Mouse (Mus musculus) left cerebral cortex, postnatal 4 days (tissue): ENCODE data around the gene Dnaja3. TPM values are rescaled to one million over a fixed set of nuclear protein-coding genes. Genes with fewer than 3 reads are reported as not detected.

Experiments used
- DNase-seq: peaks from one replicate; pipeline ENCODE4 v3.0.0-alpha.2; 2022
- intact Hi-C: fragments of 180-260 bp; cut with DNase I; formaldehyde crosslinking; loops from one replicate; pipeline ENCODE4 v1.15.1; 2025
- total RNA-seq, 2 experiments: library from RNA; stranded (reverse); gene quantifications; 2 replicates each; pipeline ENCODE4 v1.2.3; 2021

Dnaja3 gene
- total RNA-seq, 2 experiments from 2014 or later, result 40.0 to 40.2 TPM

- intact Hi-C loops, result no loop called here
- no peak for DNase-seq
Measured at GRCm38 (mm10) chr16:4640267-4641005, 647 bp downstream of the Dnaja3 start.

GRCm38 (mm10) chr16:4641119-4641838 lies 1.5 kb downstream of the Dnaja3 start:
- intact Hi-C loops, result no loop called here
- no peak for DNase-seq

- DNase-seq, result no peak
- intact Hi-C loops, result no loop called here
Measured at GRCm38 (mm10) chr16:4642190-4642589, 2.4 kb downstream of the Dnaja3 start.

GRCm38 (mm10) chr16:4642937-4643336 lies 3.1 kb downstream of the Dnaja3 start:
- DNase-seq, result no peak
- intact Hi-C loops, result no loop called here

GRCm38 (mm10) chr16:4643670-4644419 lies 4.1 kb downstream of the Dnaja3 start:
- peak; percentile 89 for DNase-seq
- intact Hi-C loops, result no loop called here

- no peak for DNase-seq
- intact Hi-C loops, result no loop called here
Measured at GRCm38 (mm10) chr16:4645867-4646266, 6.1 kb downstream of the Dnaja3 start.

- intact Hi-C loops, result no loop called here
- no peak for DNase-seq
Measured at GRCm38 (mm10) chr16:4646831-4647230, 7.0 kb downstream of the Dnaja3 start.

GRCm38 (mm10) chr16:4647651-4648141 lies 7.9 kb downstream of the Dnaja3 start:
- peak; percentile 39 for DNase-seq
- intact Hi-C loops, result no loop called here

- intact Hi-C loops, result no loop called here
Measured at GRCm38 (mm10) chr16:4648416-4649023, 8.7 kb downstream of the Dnaja3 start.

GRCm38 (mm10) chr16:4649211-4649610 lies 9.4 kb downstream of the Dnaja3 start:
- no peak for DNase-seq
- intact Hi-C loops, result no loop called here

More at GRCm38 (mm10) chr16:4648416-4649023, 8.7 kb downstream of the Dnaja3 start:
- peak; percentile 65 for DNase-seq

- no peak for DNase-seq
- intact Hi-C loops, result no loop called here
Measured at GRCm38 (mm10) chr16:4649692-4650091, 9.9 kb downstream of the Dnaja3 start.

GRCm38 (mm10) chr16:4650161-4650560 lies 10.4 kb downstream of the Dnaja3 start:
- intact Hi-C loops, result no loop called here
- no peak for DNase-seq

GRCm38 (mm10) chr16:4651081-4651480 lies 11.3 kb downstream of the Dnaja3 start:
- no peak for DNase-seq
- intact Hi-C loops, result no loop called here

GRCm38 (mm10) chr16:4651624-4652023 lies 11.8 kb downstream of the Dnaja3 start:
- intact Hi-C loops, result no loop called here
- no peak for DNase-seq

- intact Hi-C loops, result no loop called here
Measured at GRCm38 (mm10) chr16:4652707-4653416, 13.1 kb downstream of the Dnaja3 start.

GRCm38 (mm10) chr16:4654706-4655105 lies 14.9 kb downstream of the Dnaja3 start:
- DNase-seq, result peak; percentile 51
- intact Hi-C loops, result no loop called here

More at GRCm38 (mm10) chr16:4652707-4653416, 13.1 kb downstream of the Dnaja3 start:
- peak; percentile 60 for DNase-seq

GRCm38 (mm10) chr16:4655251-4655734 lies 15.5 kb downstream of the Dnaja3 start:
- intact Hi-C loops, result no loop called here
- DNase-seq, result no peak

GRCm38 (mm10) chr16:4655764-4656570 lies 16.2 kb downstream of the Dnaja3 start:
- intact Hi-C loops, result no loop called here

GRCm38 (mm10) chr16:4656571-4657081 lies 16.8 kb downstream of the Dnaja3 start:
- intact Hi-C loops, result no loop called here
- DNase-seq, result no peak

More at GRCm38 (mm10) chr16:4655764-4656570, 16.2 kb downstream of the Dnaja3 start:
- DNase-seq, result peak; percentile 55
